Mouse (Mus musculus) left cerebral cortex, postnatal 10 days (tissue): Measurements from ENCODE around the gene Ctbs. TPM values are rescaled to one million over a fixed set of nuclear protein-coding genes. Genes with fewer than 3 reads are reported as not detected.
A peak's percentile ranks its signal among the peaks of the same experiment; 100 is the strongest.

ENCODE experiments used
- DNase-seq, 2 experiments: peaks; one replicate each; pipeline ENCODE4 v3.0.0; 2021 to 2022; ENCODE audit warnings: low spot score in 2 of 2, mixed read lengths in 1 of 2; ENCODE audit errors: extremely low spot score in 1 of 2
- intact Hi-C: fragments of 180-260 bp; cut with DNase I; formaldehyde crosslinking; loops from one replicate; pipeline ENCODE4 v1.15.1; 2025
- total RNA-seq, 2 experiments: library from RNA; stranded (reverse); gene quantifications; 2 replicates each; pipeline ENCODE4 v1.2.3; 2021

Gene Ctbs
- total RNA-seq, 2 experiments from 2014 or later = 6.4 to 6.8 TPM

- intact Hi-C loops = no loop called here
- no peak for DNase-seq
Observed at GRCm38 (mm10) chr3:146469226-146469625, 19.6 kb downstream of the Ctbs start.

GRCm38 (mm10) chr3:146472657-146473056 is 23.1 kb downstream of the Ctbs start:
- intact Hi-C loops = no loop called here

GRCm38 (mm10) chr3:146473741-146474140 is 24.1 kb downstream of the Ctbs start:
- no peak for DNase-seq
- intact Hi-C loops = no loop called here

More at GRCm38 (mm10) chr3:146472657-146473056, 23.1 kb downstream of the Ctbs start:
- no peak for DNase-seq

DNA sequence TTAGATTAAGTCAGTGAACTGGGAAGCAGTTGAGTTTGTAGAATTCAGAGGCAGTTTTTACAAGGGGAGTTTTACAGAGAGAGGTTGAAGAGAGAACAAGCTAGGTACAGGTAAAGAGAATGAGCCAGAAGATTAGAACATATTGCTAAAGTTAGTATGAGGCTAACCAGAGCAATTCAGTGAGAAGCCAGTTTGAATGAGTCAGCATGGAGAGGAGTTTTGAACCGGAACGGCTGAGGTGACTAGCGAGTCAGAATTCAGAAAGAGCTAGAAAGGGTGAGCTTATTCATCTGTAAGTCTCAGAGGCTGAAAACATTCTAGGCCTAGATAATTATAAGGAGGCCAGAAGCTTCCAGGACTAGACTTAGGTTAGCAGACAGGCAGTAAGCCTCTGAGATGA is 24.8 kb downstream of the Ctbs start:
- DNase-seq = no peak
- intact Hi-C loops = no loop called here

DNA sequence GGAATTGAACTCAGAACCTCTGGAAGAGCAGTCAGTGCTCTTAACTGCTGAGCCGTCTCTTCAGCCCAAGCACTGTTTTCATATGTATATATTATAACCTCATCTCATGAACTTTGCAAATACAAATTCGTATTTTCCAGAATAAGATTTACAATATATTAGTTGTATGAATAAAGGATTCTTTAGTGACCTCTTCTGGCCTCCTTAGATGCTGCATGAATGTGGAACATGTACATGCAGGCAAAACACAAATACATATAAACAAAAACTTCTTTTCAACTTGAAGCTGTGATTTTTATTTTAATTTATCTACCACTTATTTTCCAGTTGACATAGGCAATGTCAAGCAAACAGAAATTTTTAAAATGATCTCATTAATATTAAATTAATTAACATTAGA is 32.4 kb downstream of the Ctbs start:
- no peak for DNase-seq
- intact Hi-C loops = no loop called here

DNA sequence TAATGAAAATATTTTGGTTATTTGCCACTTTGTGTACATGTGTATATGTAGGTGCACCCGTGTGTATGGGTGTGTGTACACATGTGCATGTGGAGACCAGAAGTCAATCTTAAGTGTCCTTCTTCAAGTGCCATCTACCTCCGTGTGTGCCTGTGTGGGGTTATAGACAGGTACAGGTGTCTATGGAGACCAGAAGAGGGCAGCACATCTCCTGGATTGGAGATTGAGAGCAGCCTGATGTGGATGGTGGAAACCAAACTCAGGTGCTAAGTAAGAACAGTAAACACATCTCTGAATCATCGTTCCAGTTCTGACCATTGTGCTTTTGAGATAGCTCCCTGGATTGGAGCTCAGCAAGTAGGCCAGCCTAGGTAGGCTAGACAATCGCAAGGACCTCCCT is 36.9 kb downstream of the Ctbs start:
- intact Hi-C loops = no loop called here
- DNase-seq = no peak

DNA sequence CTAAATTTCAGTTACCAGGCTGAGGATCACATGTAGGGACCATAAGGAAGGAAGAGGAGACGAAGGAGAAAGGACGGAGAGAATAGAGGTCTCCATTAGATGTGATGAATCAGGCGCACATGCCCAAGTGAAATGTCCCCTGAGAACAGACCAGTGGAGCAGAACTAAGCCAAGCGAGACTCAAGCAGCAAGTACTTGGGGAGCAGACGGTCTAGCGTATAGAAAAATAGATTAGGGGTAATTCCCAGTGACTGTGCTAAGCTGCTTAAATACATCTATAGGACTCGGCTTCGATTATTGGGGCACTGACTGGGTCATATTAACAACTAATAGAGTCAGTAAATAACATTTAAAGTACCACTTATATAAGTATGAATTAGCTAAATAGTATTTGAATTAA is 45.3 kb downstream of the Ctbs start:
- no peak for DNase-seq
- intact Hi-C loops = loop anchor here (5.0 kb wide), 1 partner anchor 148 kb away; no protein-coding TSS in a partner anchor

- no peak for DNase-seq
- intact Hi-C loops = loop anchor here (5.0 kb wide), 1 partner anchor 152 kb away; no protein-coding TSS in a partner anchor
Observed at GRCm38 (mm10) chr3:146498989-146499388, 49.4 kb downstream of the Ctbs start.

GRCm38 (mm10) chr3:146499431-146500002 is 49.9 kb downstream of the Ctbs start, which contains the start of the genes Spata1 and Gng5:
TSS of gene Spata1 (minus strand) at chr3:146499753.
TSS of gene Gng5 (plus strand) at chr3:146499807.
- DNase-seq = peak; percentile 22 to 92
- intact Hi-C loops = loop anchor here (5.0 kb wide), 2 partner anchors 47 to 152 kb away; no protein-coding TSS in a partner anchor

GRCm38 (mm10) chr3:146500003-146500809 is 50.6 kb downstream of the Ctbs start:
- peak; percentile 16 to 88 for DNase-seq
- intact Hi-C loops = loop anchor here (5.0 kb wide), 1 partner anchor 48 kb away; no protein-coding TSS in a partner anchor

DNA sequence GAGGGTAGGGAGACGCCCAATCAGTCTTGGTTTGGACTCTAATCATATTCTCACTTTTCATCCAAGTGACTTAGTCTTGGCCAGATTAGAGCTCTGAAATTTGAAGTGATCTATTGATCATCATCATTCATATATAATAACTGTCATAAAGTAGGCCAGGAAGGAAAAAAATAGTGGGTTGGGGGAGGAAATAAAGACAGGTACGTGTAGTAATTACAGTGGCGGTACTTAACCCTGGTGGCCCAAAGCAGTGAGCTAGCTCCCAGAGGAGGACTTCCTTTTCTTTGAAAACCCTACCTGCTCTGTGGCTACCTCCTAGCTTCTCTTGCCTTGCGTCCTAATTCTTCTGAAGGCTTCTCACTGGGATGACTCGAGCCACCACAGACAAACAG is 51.2 kb downstream of the Ctbs start:
- no peak for DNase-seq
- intact Hi-C loops = loop anchor here (5.0 kb wide), 1 partner anchor 49 kb away; no protein-coding TSS in a partner anchor

DNA sequence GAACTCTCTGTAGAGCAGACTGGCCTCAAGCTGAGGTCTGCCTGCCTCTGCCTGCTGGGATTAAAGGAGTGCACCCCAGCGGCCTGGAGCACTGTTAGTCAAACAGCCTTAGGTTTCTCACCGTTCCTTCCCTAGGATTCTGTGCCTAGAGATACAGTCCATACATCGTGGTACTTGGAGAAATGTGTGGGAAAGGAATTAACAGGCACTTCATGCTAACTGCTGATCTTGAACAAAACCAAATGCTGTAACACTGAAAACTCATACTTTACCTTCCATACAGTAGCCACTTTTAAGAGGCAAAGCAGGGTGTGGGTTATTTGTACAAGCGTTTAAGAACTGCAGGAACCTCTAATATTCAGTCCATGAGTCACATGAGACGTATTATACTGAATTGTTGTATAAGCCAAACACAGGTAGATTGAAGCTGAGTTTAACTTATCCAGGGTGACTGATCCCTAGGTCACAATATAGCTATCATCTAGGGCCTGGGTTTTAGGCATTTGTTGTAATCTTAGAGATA is 52.1 kb downstream of the Ctbs start:
- intact Hi-C loops = loop anchor here (5.0 kb wide), 1 partner anchor 49 kb away; no protein-coding TSS in a partner anchor
- no peak for DNase-seq

DNA sequence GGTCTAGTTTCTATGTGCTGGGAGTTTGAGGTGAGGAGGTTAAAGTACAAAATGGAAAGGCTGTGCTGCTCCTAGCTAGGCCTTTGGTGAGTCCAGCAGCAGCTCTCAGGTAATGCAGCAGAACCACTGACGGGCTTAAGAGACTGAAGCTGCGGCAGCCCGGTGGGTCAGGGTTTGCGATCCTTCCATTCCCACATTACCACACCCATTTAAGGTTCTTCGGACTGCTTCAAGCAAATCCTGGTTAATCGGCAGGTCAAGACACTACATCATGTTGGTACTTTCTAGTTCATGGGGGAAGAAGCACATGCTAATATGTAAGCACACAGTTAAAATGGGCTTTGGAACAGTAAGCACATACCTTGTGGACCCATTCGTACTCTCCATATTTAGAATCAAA is 57.1 kb downstream of the Ctbs start:
- no peak for DNase-seq
- intact Hi-C loops = no loop called here

Other genes starting within 250 kb of the Ctbs start
- gene Lpar3, start 228.8 kb upstream of the Ctbs start, total RNA-seq = under 1 TPM; 0.36 to 0.58 TPM
- gene Ssx2ip, start 45.2 kb upstream of the Ctbs start, total RNA-seq = 100 to 1,000 TPM; 136 to 158 TPM
- gene Spata1, start 50.0 kb downstream of the Ctbs start, total RNA-seq = 1 to 10 TPM; 4.6 to 9.0 TPM
- 10 to 100 TPM; 49.6 to 51.3 TPM for gene Gng5, start 50.0 kb downstream of the Ctbs start, total RNA-seq
- gene Rpf1, start 71.6 kb downstream of the Ctbs start, total RNA-seq = 10 to 100 TPM; 14.6 to 15.3 TPM
- under 1 TPM; 0.58 to 0.99 TPM for gene Uox, start 120.6 kb downstream of the Ctbs start, total RNA-seq
- gene Dnase2b, start 165.8 kb downstream of the Ctbs start, total RNA-seq = not detected
- gene 4930503B20Rik, start 201.5 kb downstream of the Ctbs start, total RNA-seq = not detected
- 1 to 10 TPM in 1 of 2 experiments, under 1 TPM in 1; 0.43 to 1.3 TPM for gene Samd13, start 235.8 kb downstream of the Ctbs start, total RNA-seq